Mouse (Mus musculus): ENCODE data around the gene Atmin. TPM values are rescaled to one million over a fixed set of nuclear protein-coding genes. Genes with fewer than 3 reads are reported as not detected.

Gene Atmin
- total RNA-seq, 1 experiment from 2014 or later = 17.7 TPM

Other genes starting within 250 kb of the Atmin start
- gene Cdyl2, start 210.4 kb upstream of the Atmin start, total RNA-seq (2017) = 1.7 and 6.9 TPM in 2 replicates
- gene Cmc2, start 21.9 kb upstream of the Atmin start, total RNA-seq (2017) = 64.4 and 73.8 TPM in 2 replicates
- gene Cenpn, start 21.7 kb upstream of the Atmin start, total RNA-seq (2017) = 35.8 and 48.2 TPM in 2 replicates
- 0.05 TPM in 1 of 2 replicates, not detected in the other for gene 1700030J22Rik, start 35.6 kb downstream of the Atmin start, total RNA-seq (2017)
- 76.5 and 87.6 TPM in 2 replicates for gene Gcsh, start 50.1 kb downstream of the Atmin start, total RNA-seq (2017)
- not detected in 2 replicates for gene Pkd1l2, start 139.1 kb downstream of the Atmin start, total RNA-seq (2017)
- gene Bco1, start 152.5 kb downstream of the Atmin start, total RNA-seq (2017) = 0.19 and 1.3 TPM in 2 replicates
- 5.4 and 5.7 TPM in 2 replicates for gene Gan, start 214.7 kb downstream of the Atmin start, total RNA-seq (2017)